Mouse (Mus musculus) forebrain, postnatal 0 days (tissue): ENCODE data around the gene Pan3. TPM values are rescaled to one million over a fixed set of nuclear protein-coding genes. Genes with fewer than 3 reads are reported as not detected.

Source experiments
- ATAC-seq: fragments of 200-750 bp; cut with Nextera tagmentation; 2 replicates; pipeline ENCODE4 v1.8.0; 2017; ENCODE audit warnings: mild to moderate bottlenecking, moderate library complexity
- DNase-seq: peaks from one replicate; pipeline ENCODE4 v3.0.0-alpha.2; 2015
- H3K27ac ChIP-seq: fragments of 300-500 bp; sonication (generic); 2 replicates; pipeline ENCODE4 v1.5.1; 2014; ENCODE audit warnings: low read depth, mild to moderate bottlenecking, antibody characterized with exemption, low read length, moderate library complexity, mixed read lengths
- H3K27me3 ChIP-seq: fragments of 300-500 bp; sonication (generic); 2 replicates; pipeline ENCODE4 v1.6.1; 2014; ENCODE audit warnings: mild to moderate bottlenecking, low read length, mixed read lengths; ENCODE audit not compliant: insufficient read depth
- H3K36me3 ChIP-seq: fragments of 300-500 bp; sonication (generic); 2 replicates; pipeline ENCODE4 v1.6.1; 2014; ENCODE audit warnings: mild to moderate bottlenecking, moderate library complexity; ENCODE audit not compliant: insufficient read depth
- H3K4me1 ChIP-seq: fragments of 300-500 bp; sonication (generic); 2 replicates; pipeline ENCODE4 v1.6.1; 2014; ENCODE audit warnings: antibody characterized with exemption; ENCODE audit not compliant: insufficient read depth
- H3K4me2 ChIP-seq: fragments of 300-500 bp; sonication (generic); 2 replicates; pipeline ENCODE4 v1.6.1; 2014; ENCODE audit warnings: low read depth, mild to moderate bottlenecking, moderate library complexity
- H3K4me3 ChIP-seq: fragments of 300-500 bp; sonication (generic); 2 replicates; pipeline ENCODE4 v1.5.1; 2014; ENCODE audit warnings: low read depth, low read length, mixed read lengths
- H3K9ac ChIP-seq: fragments of 300-500 bp; sonication (generic); 2 replicates; pipeline ENCODE4 v1.6.1; 2014; ENCODE audit warnings: mild to moderate bottlenecking
- H3K9me3 ChIP-seq: fragments of 300-500 bp; sonication (generic); 2 replicates; pipeline ENCODE4 v1.6.1; 2016; ENCODE audit warnings: low read length
- CTCF ChIP-seq: sonication (generic); IDR thresholded peaks from 2 replicates; pipeline ENCODE4 v1.5.1; 2016; ENCODE audit warnings: antibody characterized with exemption, control low read depth, low read depth
- WGBS: fragments of 180-500 bp; shearing (Covaris S2); extraction: QIAGEN DNeasy Blood & Tissue Kit; methylation state at CpG from one replicate; pipeline ENCODE4 v1.1.7; 2014; 5-methylcytosine and 5-hydroxymethylcytosine counted together
- polyA plus RNA-seq: library from polyadenylated mRNA; unstranded; fragments of >200 nt; fragmentation: Nextera tagmentation; extraction: Ambion mirVana; gene quantifications from 2 replicates; pipeline ENCODE4 v1.2.1, GENCODE M21; 2015
- total RNA-seq: library from RNA; depleted of rRNA; stranded (reverse); fragments of >200 nt; gene quantifications from 2 replicates; pipeline ENCODE4 v1.2.3, GENCODE M21; 2014

The Pan3 gene
- total and polyA plus RNA-seq, 2 experiments from 2014 or later = 52.6 to 68.0 TPM

DNA sequence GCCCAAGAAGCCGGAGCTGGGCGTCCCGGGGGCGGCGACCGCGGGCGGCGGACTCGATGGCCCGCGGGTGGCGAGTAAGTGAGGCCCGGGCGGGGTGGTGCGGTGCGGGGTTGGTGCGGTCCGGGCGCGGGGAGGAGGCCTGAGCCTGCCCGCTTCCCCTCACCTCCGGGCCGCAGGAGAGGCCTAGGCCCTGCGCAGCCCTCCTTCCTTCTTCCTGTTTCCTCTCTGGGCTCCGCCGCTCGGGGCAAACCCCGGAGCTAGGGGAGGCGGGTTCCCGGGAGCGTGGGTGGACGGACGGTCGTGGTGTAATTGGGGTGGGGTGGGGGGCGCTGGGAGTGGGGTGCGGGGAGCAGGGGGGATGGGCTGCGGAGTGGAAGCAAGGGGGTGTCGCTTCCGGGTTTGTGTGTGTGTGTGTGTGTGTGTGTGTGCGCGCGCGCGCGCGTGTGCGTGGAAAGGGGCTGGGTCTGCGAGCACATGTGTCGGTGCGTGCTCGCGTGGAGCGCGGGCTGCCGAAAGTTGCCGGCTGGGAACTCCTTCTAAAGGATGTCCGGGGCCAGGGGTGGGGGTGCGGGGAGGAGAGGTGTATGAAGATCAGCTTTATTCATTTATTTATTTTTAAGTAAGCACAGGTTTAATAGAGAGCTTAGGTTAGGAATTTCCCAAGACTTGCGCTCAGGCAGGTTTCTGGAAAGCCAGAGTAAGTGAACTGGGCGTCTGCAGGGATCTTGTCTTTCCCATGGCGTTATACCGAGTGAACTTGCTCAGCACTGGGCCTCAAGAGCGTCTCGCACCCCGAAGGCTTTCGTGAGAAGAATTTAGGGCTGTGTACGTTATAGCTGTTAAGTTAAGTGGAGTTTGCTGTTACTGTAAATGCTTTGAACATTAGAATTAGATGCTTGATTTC is 1.2 kb downstream of the Pan3 start:
- Histone ChIP-seq H3K4me1 (peaks cover 13% of the 10 kb centered on the region), H3K36me3 (no peaks in the 10 kb centered on the region), H3K27me3 (no peaks in the 10 kb centered on the region), H3K27ac (peak overlapping the region; percentile 97), H3K4me2 (peak overlapping the region; percentile 80), H3K9me3 (no peaks in the 10 kb centered on the region), H3K4me3 (peak overlapping the region; percentile 95), H3K9ac (peak overlapping the region; percentile 91)
- 1% methylated on average over 52 of the region's 68 CpGs for WGBS
- DNase-seq = peak; percentile 81
- no peak for TF ChIP-seq CTCF
- peak; percentile 80 for ATAC-seq

DNA sequence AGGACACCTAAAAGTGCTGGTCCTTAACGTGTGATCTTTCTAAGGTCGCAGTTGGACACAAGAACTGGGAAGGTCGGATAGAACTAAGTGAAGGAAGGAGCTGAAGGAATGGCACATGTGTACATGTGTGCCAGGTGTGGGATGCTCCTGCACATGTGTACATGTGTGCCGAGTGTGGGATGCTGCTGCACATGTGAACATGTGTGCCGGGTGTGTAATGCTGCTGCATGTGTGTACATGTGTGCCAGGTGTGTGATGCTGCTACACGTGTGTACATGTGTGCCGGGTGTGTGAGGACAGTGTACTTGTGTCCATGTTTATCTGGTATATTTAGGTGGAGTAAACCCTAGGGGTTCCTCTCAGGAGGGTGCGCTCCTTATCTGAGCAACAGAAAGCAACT is 3.0 kb downstream of the Pan3 start:
- TF ChIP-seq CTCF = no peak
- DNase-seq = no peak
- Histone ChIP-seq H3K4me3 (no peak overlapping the region), H3K27ac (no peak overlapping the region), H3K27me3 (no peaks in the 10 kb centered on the region), H3K4me1 (peaks cover 26% of the 10 kb centered on the region), H3K9ac (no peak overlapping the region), H3K36me3 (no peaks in the 10 kb centered on the region), H3K4me2 (no peak overlapping the region), H3K9me3 (no peaks in the 10 kb centered on the region)
- WGBS = 93% methylated on average over 8 of the region's 8 CpGs
- ATAC-seq = no peak

DNA sequence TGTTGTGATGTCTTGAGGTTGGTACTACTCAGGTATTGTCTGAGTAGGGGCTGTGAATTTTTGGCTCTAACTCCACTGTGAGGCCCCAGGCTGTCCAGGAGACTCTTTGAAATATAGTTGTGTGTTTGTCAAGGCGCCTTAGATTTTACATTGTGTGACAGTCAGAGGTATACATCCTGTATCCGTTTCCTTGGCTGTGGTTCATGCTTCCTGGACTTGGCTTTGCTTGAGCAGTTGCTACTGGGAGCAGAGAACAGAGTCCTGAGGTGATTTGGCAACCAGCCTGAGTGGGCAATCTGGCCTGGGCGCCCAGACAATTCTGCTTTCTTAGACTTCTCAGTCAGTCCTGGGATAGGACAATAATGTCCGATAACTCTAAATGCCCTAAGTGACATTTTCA is 5.3 kb downstream of the Pan3 start:
- no peak overlapping the region for H3K4me2 ChIP-seq
- H3K27me3 ChIP-seq = no peaks in the 10 kb centered on the region
- H3K9me3 ChIP-seq = no peaks in the 10 kb centered on the region
- no peak overlapping the region for H3K27ac ChIP-seq
- H3K36me3 ChIP-seq = no peaks in the 10 kb centered on the region
- H3K4me3 ChIP-seq = no peak overlapping the region
- TF ChIP-seq CTCF = no peak
- H3K9ac ChIP-seq = no peak overlapping the region
- ATAC-seq = no peak
- no peak for DNase-seq
- peaks cover 30% of the 10 kb centered on the region for H3K4me1 ChIP-seq
- 39% methylated on average over 4 of the region's 4 CpGs for WGBS

DNA sequence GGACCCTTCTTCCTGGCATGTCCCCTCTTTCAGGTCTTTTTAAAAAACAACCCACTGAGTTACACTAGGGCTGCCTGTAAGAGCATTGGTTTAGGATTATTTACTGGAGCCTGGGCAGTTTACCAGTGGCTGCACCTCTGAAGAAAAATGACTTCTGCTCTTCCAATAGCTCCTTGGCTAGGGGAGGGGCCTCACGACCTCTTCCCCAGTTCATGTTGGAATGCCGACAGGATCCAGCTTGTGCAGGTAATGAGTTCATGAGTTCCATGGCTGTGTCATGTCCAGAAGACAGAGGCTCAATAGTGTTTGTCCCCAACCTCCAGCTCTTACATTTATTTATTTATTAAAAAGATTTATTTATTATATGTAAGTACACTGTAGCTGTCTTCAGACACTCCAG is 5.8 kb downstream of the Pan3 start:
- no peak for TF ChIP-seq CTCF
- Histone ChIP-seq H3K4me3 (no peak overlapping the region), H3K27ac (no peak overlapping the region), H3K4me2 (no peak overlapping the region), H3K9ac (no peak overlapping the region), H3K9me3 (no peaks in the 10 kb centered on the region), H3K4me1 (peaks cover 30% of the 10 kb centered on the region), H3K27me3 (no peaks in the 10 kb centered on the region), H3K36me3 (no peaks in the 10 kb centered on the region)
- WGBS = 74% methylated on average over 2 of the region's 2 CpGs
- no peak for ATAC-seq
- DNase-seq = no peak

DNA sequence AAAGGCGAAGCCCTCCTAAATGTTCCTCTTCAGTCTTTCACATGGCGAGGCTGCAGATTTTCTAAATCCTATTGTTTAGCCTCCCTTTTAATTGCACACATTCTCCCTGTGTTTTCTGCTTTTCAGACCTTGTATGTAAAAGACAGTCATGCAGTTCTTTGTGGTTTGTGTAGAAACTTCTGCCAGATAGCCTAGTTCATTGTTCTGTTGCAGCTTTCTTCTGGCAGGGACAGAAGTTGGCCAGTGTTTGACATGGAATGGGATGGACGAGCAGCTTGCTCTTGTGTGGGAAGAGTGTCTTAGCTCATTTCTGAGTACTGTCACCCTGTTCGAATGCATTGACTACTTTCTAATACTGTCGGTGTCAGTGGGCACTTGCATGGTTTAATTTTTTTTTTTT is 6.5 kb downstream of the Pan3 start:
- no peak for ATAC-seq
- H3K9me3 ChIP-seq = no peaks in the 10 kb centered on the region
- H3K9ac ChIP-seq = no peak overlapping the region
- TF ChIP-seq CTCF = no peak
- no peak overlapping the region for H3K4me3 ChIP-seq
- no peak for DNase-seq
- no peaks in the 10 kb centered on the region for H3K27me3 ChIP-seq
- H3K27ac ChIP-seq = no peak overlapping the region
- H3K36me3 ChIP-seq = no peaks in the 10 kb centered on the region
- peaks cover 30% of the 10 kb centered on the region for H3K4me1 ChIP-seq
- H3K4me2 ChIP-seq = no peak overlapping the region
- whole genome bisulfite sequencing = 34% methylated on average over 5 of the region's 5 CpGs

DNA sequence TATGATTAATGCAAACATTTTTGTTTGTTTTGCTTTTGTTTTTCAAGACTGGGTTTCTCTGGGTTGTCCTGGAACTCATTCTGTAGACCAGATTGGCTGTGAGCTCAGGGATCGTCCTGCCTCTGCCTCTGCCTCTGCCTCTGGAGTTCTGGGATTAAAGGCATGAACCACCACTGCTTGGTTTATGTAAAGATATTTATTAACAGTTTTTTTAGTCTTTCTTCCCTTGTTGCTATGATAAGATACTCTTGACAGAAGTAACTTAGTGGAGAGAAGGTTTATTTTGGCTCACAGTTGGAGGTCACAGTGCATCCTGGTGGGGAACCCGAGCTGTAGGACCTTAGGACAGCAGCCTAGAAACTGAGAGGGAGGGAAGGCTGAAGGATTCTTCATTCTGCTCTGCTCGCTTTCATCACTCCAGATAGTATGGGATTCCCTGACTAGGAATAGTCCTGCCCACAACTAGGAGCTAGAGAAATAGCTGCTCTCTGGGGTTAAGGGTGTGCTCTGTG is 11.1 kb downstream of the Pan3 start:
- Histone ChIP-seq H3K4me2 (no peak overlapping the region), H3K27ac (no peak overlapping the region), H3K9ac (no peak overlapping the region), H3K27me3 (no peaks in the 10 kb centered on the region), H3K4me3 (no peak overlapping the region), H3K9me3 (no peaks in the 10 kb centered on the region), H3K36me3 (no peaks in the 10 kb centered on the region), H3K4me1 (peaks cover 24% of the 10 kb centered on the region)
- no peak for TF ChIP-seq CTCF
- 87% methylated on average over 3 of the region's 3 CpGs for WGBS
- no peak for ATAC-seq
- no peak for DNase-seq

DNA sequence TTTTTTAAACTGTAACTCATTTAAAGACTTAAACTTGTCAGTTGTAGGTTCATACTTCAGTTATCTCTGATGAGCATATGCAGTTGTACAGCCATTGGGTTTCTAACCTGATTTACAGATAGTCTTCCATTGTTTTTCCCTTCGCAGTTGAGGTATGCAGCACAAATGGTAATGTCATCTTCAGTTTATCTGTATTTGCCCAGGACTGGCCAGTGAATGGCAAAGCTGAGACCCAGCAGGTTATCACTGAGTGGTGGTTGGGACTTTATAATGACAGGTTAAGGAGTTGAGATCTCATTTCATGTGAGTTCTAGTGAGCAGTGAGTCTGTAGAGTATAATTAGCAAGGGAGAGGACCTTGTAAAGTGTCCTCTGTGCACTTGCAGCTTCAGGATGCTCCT is 12.0 kb downstream of the Pan3 start:
- no peak for ATAC-seq
- TF ChIP-seq CTCF = no peak
- WGBS = 93% methylated on average over 1 of the region's 1 CpGs

More for the DNA sequence above, 12.0 kb downstream of the Pan3 start:
- Histone ChIP-seq H3K4me1 (peaks cover 15% of the 10 kb centered on the region; the same call in 1 of the 2 replicates), H3K27me3 (no peaks in the 10 kb centered on the region), H3K36me3 (no peaks in the 10 kb centered on the region), H3K4me3 (no peak overlapping the region), H3K9ac (no peak overlapping the region), H3K4me2 (no peak overlapping the region), H3K9me3 (no peaks in the 10 kb centered on the region), H3K27ac (no peak overlapping the region)
- DNase-seq = no peak
